In genomic region chr5:103356500-103356899, GRCm38 (mm10) we compare ENCODE assay signal across 8 mouse cellular contexts.
DNase-seq lines count a peak whose midpoint lies in the region; ATAC-seq lines count a peak whose summit lies in the region.

No protein-coding gene starts in this region.

- H3K27me3 ChIP-seq in neural tube, embryonic 11.5 days (ENCODE audit: control insufficient read depth, insufficient read depth, low read length), result no peaks in the 10 kb centered on the region
- no peaks in the 10 kb centered on the region for H3K27me3 ChIP-seq in embryonic facial prominence, embryonic 14.5 days (replicated peaks; ENCODE audit: control insufficient read depth, insufficient read depth, low read length)

- H3K4me1 ChIP-seq in neural tube, embryonic 11.5 days (ENCODE audit: control insufficient read depth, insufficient read depth, low read length), result peaks cover 5% of the 10 kb centered on the region; the same call in 1 of the 2 replicates
- H3K4me1 ChIP-seq in embryonic facial prominence, embryonic 14.5 days (ENCODE audit: control insufficient read depth, insufficient read depth, low read length), result no peaks in the 10 kb centered on the region

- DNase-seq in neural tube, embryonic 11.5 days (ENCODE audit: low spot score), result no peak
- no peak for DNase-seq in neural tube, embryonic 10.5 days (ENCODE audit: extremely low spot score, low spot score)
- no peak for DNase-seq in embryonic facial prominence, embryonic 14.5 days (ENCODE audit: low spot score)
- DNase-seq in kidney, postnatal 14 days, result peak; percentile 38
- peak; percentile 35 for DNase-seq in retina, embryonic 14.5 days (ENCODE audit: low spot score)
- no peak for DNase-seq in thymus, postnatal 25 days
- DNase-seq in right cerebral cortex, postnatal 10 days (ENCODE audit: low spot score in 2 of 2), result no peak

- no peak overlapping the region for H3K9ac ChIP-seq in neural tube, embryonic 11.5 days (ENCODE audit: low read length)
- H3K9ac ChIP-seq in embryonic facial prominence, embryonic 14.5 days (ENCODE audit: low read depth, low read length), result no peak overlapping the region

- H3K36me3 ChIP-seq in neural tube, embryonic 11.5 days (ENCODE audit: control insufficient read depth, insufficient read depth, low read length), result no peaks in the 10 kb centered on the region
- H3K36me3 ChIP-seq in embryonic facial prominence, embryonic 14.5 days (ENCODE audit: control insufficient read depth, insufficient read depth, low read length), result no peaks in the 10 kb centered on the region

- H3K4me3 ChIP-seq in neural tube, embryonic 11.5 days (ENCODE audit: low read depth, low read length), result no peak overlapping the region
- peak overlapping the region; percentile 18 for H3K4me3 ChIP-seq in embryonic facial prominence, embryonic 14.5 days (ENCODE audit: low read depth, low read length)

- peaks cover 3% of the 10 kb centered on the region; the same call in 1 of the 2 replicates for H3K9me3 ChIP-seq in neural tube, embryonic 11.5 days (ENCODE audit: control insufficient read depth, low read length)
- peaks cover 9% of the 10 kb centered on the region; the same call in 1 of the 2 replicates for H3K9me3 ChIP-seq in embryonic facial prominence, embryonic 14.5 days (ENCODE audit: control insufficient read depth, low read length)

- WGBS in neural tube, embryonic 11.5 days, result 67% methylated on average over 6 of the region's 6 CpGs
- WGBS in embryonic facial prominence, embryonic 14.5 days, result 64% methylated on average over 6 of the region's 6 CpGs

- ATAC-seq in neural tube, embryonic 11.5 days (ENCODE audit: insufficient read depth, low FRiP score, low TSS enrichment), result no peak
- peak; percentile 69 for ATAC-seq in embryonic facial prominence, embryonic 14.5 days (ENCODE audit: low read depth)
- ATAC-seq in activated CD4-positive, CD25-positive, alpha-beta regulatory T cell, adult 4 months, result no peak

- H3K27ac ChIP-seq in neural tube, embryonic 11.5 days (ENCODE audit: low read depth, low read length), result no peak overlapping the region
- no peak overlapping the region for H3K27ac ChIP-seq in embryonic facial prominence, embryonic 14.5 days (replicated peaks; ENCODE audit: low read depth, low read length)

- H3K4me2 ChIP-seq in neural tube, embryonic 11.5 days (ENCODE audit: low read depth), result peak overlapping the region; percentile 27
- peak overlapping the region; percentile 52 for H3K4me2 ChIP-seq in embryonic facial prominence, embryonic 14.5 days (ENCODE audit: low read depth, low read length)

Comparison
In these comparisons a context has a peak if more than half of its experiments do, and no peak if none do; other contexts are left out.
1. DNase-seq: peak in kidney, postnatal 14 days (single experiment) and retina, embryonic 14.5 days (single experiment); none in neural tube, embryonic 11.5 days (single experiment), neural tube, embryonic 10.5 days (single experiment), embryonic facial prominence, embryonic 14.5 days (single experiment), thymus, postnatal 25 days (single experiment) and right cerebral cortex, postnatal 10 days (0 of 2).